Mouse (Mus musculus): ENCODE results near the gene Cdk12. TPM values are rescaled to one million over a fixed set of nuclear protein-coding genes. Genes with fewer than 3 reads are reported as not detected.

The Cdk12 gene
- polyA plus RNA-seq, 1 experiment: 1.8 TPM

- H3K4me3 ChIP-seq (replicated peaks): no peak overlapping the region
- no peaks in the 10 kb centered on the region for H3K36me3 ChIP-seq (ENCODE audit: control insufficient read depth)
- peaks cover 100% of the 10 kb centered on the region for H3K27me3 ChIP-seq (ENCODE audit: control insufficient read depth)
- peaks cover 5% of the 10 kb centered on the region; the same call in 1 of the 2 replicates for H3K9me3 ChIP-seq (ENCODE audit: control insufficient read depth, low read length)
- peaks cover 2% of the 10 kb centered on the region for H3K4me1 ChIP-seq (ENCODE audit: control insufficient read depth)
- no peak for TF ChIP-seq TAL1 (IDR thresholded peaks at IDR 0.05; ENCODE audit: low read length)
- TF ChIP-seq GATA1 (IDR thresholded peaks at IDR 0.05; ENCODE audit: low read length): no peak
These were observed 122.4 kb downstream of the Cdk12 start for GRCm38 (mm10) chr11:98325191-98325820.

- H3K27me3 ChIP-seq (ENCODE audit: control insufficient read depth): peaks cover 100% of the 10 kb centered on the region
- H3K4me1 ChIP-seq (ENCODE audit: control insufficient read depth): peaks cover 2% of the 10 kb centered on the region
- no peak for TF ChIP-seq TAL1 (IDR thresholded peaks at IDR 0.05; ENCODE audit: low read length)
- no peak for TF ChIP-seq GATA1 (IDR thresholded peaks at IDR 0.05; ENCODE audit: low read length)
- H3K36me3 ChIP-seq (ENCODE audit: control insufficient read depth): no peaks in the 10 kb centered on the region
- H3K9me3 ChIP-seq (ENCODE audit: control insufficient read depth, low read length): peaks cover 5% of the 10 kb centered on the region; the same call in 1 of the 2 replicates
- H3K4me3 ChIP-seq (replicated peaks): no peak overlapping the region
These were observed 123.0 kb downstream of the Cdk12 start for GRCm38 (mm10) chr11:98325821-98326218.

GRCm38 (mm10) chr11:98326741-98327135, 123.9 kb downstream of the Cdk12 start:
- Histone ChIP-seq H3K9me3 (ENCODE audit: control insufficient read depth, low read length) (peaks cover 5% of the 10 kb centered on the region; the same call in 1 of the 2 replicates), H3K27me3 (ENCODE audit: control insufficient read depth) (peaks cover 100% of the 10 kb centered on the region), H3K36me3 (ENCODE audit: control insufficient read depth) (no peaks in the 10 kb centered on the region), H3K4me3 (replicated peaks) (no peak overlapping the region), H3K4me1 (ENCODE audit: control insufficient read depth) (peaks cover 2% of the 10 kb centered on the region)
- TF ChIP-seq GATA1 (IDR thresholded peaks at IDR 0.05; ENCODE audit: low read length) (no peak), TAL1 (IDR thresholded peaks at IDR 0.05; ENCODE audit: low read length) (no peak)

- no peaks in the 10 kb centered on the region for H3K36me3 ChIP-seq (ENCODE audit: control insufficient read depth)
- H3K4me3 ChIP-seq (replicated peaks): no peak overlapping the region
- TF ChIP-seq TAL1 (IDR thresholded peaks at IDR 0.05; ENCODE audit: low read length): no peak
- TF ChIP-seq GATA1 (IDR thresholded peaks at IDR 0.05; ENCODE audit: low read length): no peak
- peaks cover 100% of the 10 kb centered on the region for H3K27me3 ChIP-seq (ENCODE audit: control insufficient read depth)
- peaks cover 2% of the 10 kb centered on the region for H3K4me1 ChIP-seq (ENCODE audit: control insufficient read depth)
- H3K9me3 ChIP-seq (ENCODE audit: control insufficient read depth, low read length): peaks cover 5% of the 10 kb centered on the region; the same call in 1 of the 2 replicates
These were observed 124.5 kb downstream of the Cdk12 start for GRCm38 (mm10) chr11:98327136-98328030.

- Histone ChIP-seq H3K4me1 (ENCODE audit: control insufficient read depth) (peaks cover 2% of the 10 kb centered on the region), H3K27me3 (ENCODE audit: control insufficient read depth) (peaks cover 100% of the 10 kb centered on the region), H3K4me3 (replicated peaks) (no peak overlapping the region), H3K9me3 (ENCODE audit: control insufficient read depth, low read length) (peaks cover 5% of the 10 kb centered on the region; the same call in 1 of the 2 replicates), H3K36me3 (ENCODE audit: control insufficient read depth) (no peaks in the 10 kb centered on the region)
- TF ChIP-seq TAL1 (IDR thresholded peaks at IDR 0.05; ENCODE audit: low read length) (no peak), GATA1 (IDR thresholded peaks at IDR 0.05; ENCODE audit: low read length) (no peak)
These were observed 125.1 kb downstream of the Cdk12 start for GRCm38 (mm10) chr11:98328031-98328370.

Other genes starting within 250 kb of the Cdk12 start
- 0.02 TPM in 2 replicates for gene Plxdc1, start 216.6 kb upstream of the Cdk12 start, polyA plus RNA-seq (2012)
- not detected in 2 replicates for gene Arl5c, start 206.9 kb upstream of the Cdk12 start, polyA plus RNA-seq (2012)
- 0.03 TPM in 1 of 2 replicates, not detected in the other for gene Cacnb1, start 180.0 kb upstream of the Cdk12 start, polyA plus RNA-seq (2012)
- 204 and 241 TPM in 2 replicates for gene Rpl19, start 176.3 kb upstream of the Cdk12 start, polyA plus RNA-seq (2012)
- gene Stac2, start 149.6 kb upstream of the Cdk12 start, polyA plus RNA-seq (2012): not detected in 2 replicates
- gene Fbxl20, start 52.7 kb upstream of the Cdk12 start, polyA plus RNA-seq (2012): 0.25 and 0.28 TPM in 2 replicates
- gene Med1, start 9.8 kb upstream of the Cdk12 start, polyA plus RNA-seq (2012): 1.0 and 1.1 TPM in 2 replicates
- gene Neurod2, start 126.6 kb downstream of the Cdk12 start, polyA plus RNA-seq (2012): not detected in 2 replicates
- gene Ppp1r1b, start 145.3 kb downstream of the Cdk12 start, polyA plus RNA-seq (2012): 0.02 TPM in 1 of 2 replicates, not detected in the other
- gene Stard3, start 155.3 kb downstream of the Cdk12 start, polyA plus RNA-seq (2012): 1.2 and 1.7 TPM in 2 replicates
- gene Tcap, start 180.8 kb downstream of the Cdk12 start, polyA plus RNA-seq (2012): not detected in 2 replicates
- not detected in 2 replicates for gene Pnmt, start 183.4 kb downstream of the Cdk12 start, polyA plus RNA-seq (2012)
- 0.91 and 1.1 TPM in 2 replicates for gene Pgap3, start 197.4 kb downstream of the Cdk12 start, polyA plus RNA-seq (2012)
- gene Erbb2, start 209.4 kb downstream of the Cdk12 start, polyA plus RNA-seq (2012): 0.01 TPM in 1 of 2 replicates, not detected in the other
- gene Mien1, start 235.9 kb downstream of the Cdk12 start, polyA plus RNA-seq (2012): 3.1 and 4.4 TPM in 2 replicates
- gene Grb7, start 243.3 kb downstream of the Cdk12 start, polyA plus RNA-seq (2012): 0.11 and 0.13 TPM in 2 replicates

Measured in erythroblast, embryonic 14.5 days (primary cell).